Mouse (Mus musculus): ENCODE measurements around the gene Kif16b.

DNA sequence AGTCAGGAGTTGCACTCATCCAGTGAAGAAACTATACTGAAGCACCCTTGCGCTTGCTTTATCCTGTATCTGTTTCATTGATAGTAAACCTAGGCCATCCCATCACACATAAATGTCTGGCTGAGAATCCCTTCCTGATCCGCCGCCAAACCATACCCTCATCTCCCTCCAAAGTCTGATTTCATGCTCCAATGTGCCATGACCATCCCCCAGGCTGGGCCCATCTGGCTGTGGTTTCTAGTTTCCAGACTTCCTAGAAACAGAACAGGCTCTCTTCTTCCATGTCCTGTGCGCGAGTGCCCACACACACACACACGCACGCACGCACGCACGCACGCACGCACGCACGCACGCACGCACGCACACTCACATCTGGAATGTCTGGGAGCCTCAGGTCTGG, 292.6 kb downstream of the Kif16b start:
- TF ChIP-seq EP300 (IDR thresholded peaks at IDR 0.05; ENCODE audit: low read depth) (no peak), CTCF (IDR thresholded peaks at IDR 0.05; ENCODE audit: low read depth) (no peak)
